Mouse (Mus musculus) megakaryocyte, embryonic 14.5 days (primary cell): ENCODE results near the gene Frmpd1. TPM values are rescaled to one million over a fixed set of nuclear protein-coding genes. Genes with fewer than 3 reads are reported as not detected.
A peak's percentile ranks its signal among the peaks of the same experiment; 100 is the strongest.

ENCODE experiments used
- H3K27me3 ChIP-seq: replicated peaks from 2 replicates; pipeline ENCODE3; 2012; ENCODE audit warnings: inconsistent platforms
- H3K36me3 ChIP-seq: replicated peaks from 2 replicates; pipeline ENCODE3; 2012; ENCODE audit warnings: low read length, inconsistent platforms, mixed read lengths
- H3K4me1 ChIP-seq: 2 replicates; pipeline ENCODE4 v1.6.1; 2012; ENCODE audit warnings: inconsistent platforms
- H3K4me3 ChIP-seq: replicated peaks from 2 replicates; pipeline ENCODE3; 2012; ENCODE audit warnings: moderate library complexity, mild to moderate bottlenecking, inconsistent platforms
- H3K9me3 ChIP-seq: 2 replicates; pipeline ENCODE4 v1.6.1; 2012; ENCODE audit warnings: inconsistent platforms
- FLI1 ChIP-seq: IDR thresholded peaks from 2 replicates; pipeline ENCODE4 v1.6.1; 2012; ENCODE audit warnings: low read length, inconsistent platforms, mixed read lengths
- GATA1 ChIP-seq: IDR thresholded peaks from 3 replicates; pipeline ENCODE4 v1.6.1; 2012; ENCODE audit warnings: mixed read lengths, low read length, inconsistent platforms, borderline replicate concordance
- polyA plus RNA-seq: library from polyadenylated mRNA; stranded (reverse); fragments of >175 nt; gene quantifications from 2 replicates; pipeline ENCODE4 v1.2.3, GENCODE M21; 2012; ENCODE audit warnings: low replicate concordance; ENCODE audit not compliant: insufficient read depth

Frmpd1 gene
- polyA plus RNA-seq, 1 experiment = 0.08 TPM

- TF ChIP-seq GATA1 (no peak), FLI1 (no peak)
- Histone ChIP-seq H3K9me3 (no peaks in the 10 kb centered on the region), H3K36me3 (no peaks in the 10 kb centered on the region), H3K4me3 (no peak overlapping the region), H3K4me1 (no peaks in the 10 kb centered on the region), H3K27me3 (peaks cover 32% of the 10 kb centered on the region)
Observed at GRCm38 (mm10) chr4:45261551-45261950, 76.9 kb downstream of the Frmpd1 start.

- no peak for TF ChIP-seq GATA1
- TF ChIP-seq FLI1 = no peak
- Histone ChIP-seq H3K4me1 (peaks cover 7% of the 10 kb centered on the region; the same call in 1 of the 2 replicates), H3K27me3 (peaks cover 29% of the 10 kb centered on the region), H3K9me3 (no peaks in the 10 kb centered on the region), H3K4me3 (no peak overlapping the region), H3K36me3 (no peaks in the 10 kb centered on the region)
Observed at GRCm38 (mm10) chr4:45267883-45268282, 83.2 kb downstream of the Frmpd1 start.

GRCm38 (mm10) chr4:45271041-45271452 is 86.4 kb downstream of the Frmpd1 start:
- no peaks in the 10 kb centered on the region for H3K36me3 ChIP-seq
- H3K4me3 ChIP-seq = no peak overlapping the region
- peaks cover 35% of the 10 kb centered on the region for H3K27me3 ChIP-seq
- peaks cover 7% of the 10 kb centered on the region; the same call in 1 of the 2 replicates for H3K4me1 ChIP-seq
- no peaks in the 10 kb centered on the region for H3K9me3 ChIP-seq
- TF ChIP-seq GATA1 (no peak), FLI1 (no peak)

DNA sequence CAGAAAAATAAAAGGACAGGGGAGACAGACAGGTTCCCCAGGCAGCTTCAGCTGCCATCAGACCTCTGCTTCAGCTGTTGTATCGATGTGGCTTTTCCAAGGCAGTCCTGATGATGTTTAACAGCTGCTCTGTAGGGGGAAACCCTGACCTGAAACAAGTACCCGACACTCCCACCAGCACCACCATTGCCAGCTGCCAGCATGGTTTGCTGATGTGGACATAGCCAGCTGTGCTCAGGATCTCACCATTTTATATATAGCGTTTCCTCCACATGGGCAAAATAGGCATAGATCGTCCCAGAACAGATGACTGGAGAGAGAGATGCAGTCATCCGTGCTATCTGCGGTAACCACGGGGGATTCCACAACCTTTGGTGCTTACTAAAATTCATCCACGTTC is 91.1 kb downstream of the Frmpd1 start:
- Histone ChIP-seq H3K36me3 (no peaks in the 10 kb centered on the region), H3K4me1 (peaks cover 5% of the 10 kb centered on the region; the same call in 1 of the 2 replicates), H3K9me3 (no peaks in the 10 kb centered on the region), H3K4me3 (no peak overlapping the region), H3K27me3 (peaks cover 31% of the 10 kb centered on the region)
- TF ChIP-seq GATA1 (no peak), FLI1 (no peak)

- peaks cover 26% of the 10 kb centered on the region for H3K27me3 ChIP-seq
- H3K4me1 ChIP-seq = peaks cover 5% of the 10 kb centered on the region; the same call in 1 of the 2 replicates
- no peaks in the 10 kb centered on the region for H3K9me3 ChIP-seq
- TF ChIP-seq FLI1 (no peak), GATA1 (no peak)
- no peak overlapping the region for H3K4me3 ChIP-seq
- no peaks in the 10 kb centered on the region for H3K36me3 ChIP-seq
Observed at GRCm38 (mm10) chr4:45279292-45279691, 94.6 kb downstream of the Frmpd1 start.

- Histone ChIP-seq H3K36me3 (no peaks in the 10 kb centered on the region), H3K27me3 (peaks cover 30% of the 10 kb centered on the region), H3K9me3 (no peaks in the 10 kb centered on the region), H3K4me3 (no peak overlapping the region), H3K4me1 (peaks cover 5% of the 10 kb centered on the region; the same call in 1 of the 2 replicates)
- no peak for TF ChIP-seq FLI1
- TF ChIP-seq GATA1 = no peak
Observed at GRCm38 (mm10) chr4:45279981-45280548, 95.4 kb downstream of the Frmpd1 start.

DNA sequence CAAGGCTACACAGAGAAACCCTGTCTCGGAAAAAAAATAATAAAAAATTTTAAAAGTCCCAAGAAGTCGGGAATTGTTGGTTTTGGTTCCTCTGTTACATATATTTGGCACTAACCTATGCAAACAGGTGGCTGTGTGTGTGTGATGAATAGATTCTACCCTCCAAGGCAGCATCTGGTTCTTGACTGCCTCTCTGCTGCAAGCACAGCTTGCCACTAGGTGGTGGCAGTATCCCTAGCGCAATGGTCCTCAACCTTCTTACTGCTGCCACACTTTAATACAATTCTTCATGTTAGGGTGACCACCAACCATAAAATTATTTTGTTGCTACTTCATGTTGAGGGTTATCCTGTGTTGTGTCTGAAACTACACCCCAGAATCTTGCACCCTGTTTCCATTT is 101.6 kb downstream of the Frmpd1 start:
- no peak overlapping the region for H3K4me3 ChIP-seq
- H3K27me3 ChIP-seq = peaks cover 23% of the 10 kb centered on the region
- no peaks in the 10 kb centered on the region for H3K4me1 ChIP-seq
- TF ChIP-seq GATA1 (no peak), FLI1 (no peak)
- H3K36me3 ChIP-seq = no peaks in the 10 kb centered on the region
- no peaks in the 10 kb centered on the region for H3K9me3 ChIP-seq

GRCm38 (mm10) chr4:45287906-45288305 is 103.2 kb downstream of the Frmpd1 start:
- Histone ChIP-seq H3K4me3 (no peak overlapping the region), H3K4me1 (no peaks in the 10 kb centered on the region), H3K27me3 (peaks cover 23% of the 10 kb centered on the region), H3K36me3 (no peaks in the 10 kb centered on the region), H3K9me3 (no peaks in the 10 kb centered on the region)
- TF ChIP-seq FLI1 (no peak), GATA1 (no peak)

GRCm38 (mm10) chr4:45296662-45297564 is 112.2 kb downstream of the Frmpd1 start, which contains the start of gene Trmt10b:
TSS of gene Trmt10b (plus strand) at chr4:45297127.
- Histone ChIP-seq H3K36me3 (peaks cover 15% of the 10 kb centered on the region), H3K9me3 (no peaks in the 10 kb centered on the region), H3K4me1 (peaks cover 15% of the 10 kb centered on the region), H3K27me3 (no peaks in the 10 kb centered on the region), H3K4me3 (peak within 1 kb of the TSS; percentile 98)
- no peak for TF ChIP-seq GATA1
- peak; percentile 57; the same call in 1 of the 2 replicates for TF ChIP-seq FLI1

DNA sequence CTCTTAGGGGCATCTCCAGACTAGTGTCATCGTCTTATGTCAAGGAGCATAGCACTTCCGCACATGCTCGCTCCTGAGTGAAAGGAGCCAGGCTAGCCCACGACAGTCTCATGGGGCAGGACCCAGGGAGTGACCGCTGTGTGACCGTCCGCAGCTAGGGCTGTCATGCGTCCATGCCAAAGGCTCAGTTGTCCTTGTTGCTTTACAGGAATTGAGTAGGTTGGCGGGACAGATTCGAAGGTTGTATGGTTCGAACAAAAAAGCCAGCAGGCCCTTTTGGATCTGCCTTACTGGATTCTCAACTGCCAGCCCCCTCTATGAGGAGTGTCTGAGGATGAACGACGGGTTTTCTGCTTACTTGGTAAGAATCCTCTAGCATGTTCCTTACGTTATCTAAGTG is 120.9 kb downstream of the Frmpd1 start:
- peaks cover 76% of the 10 kb centered on the region for H3K36me3 ChIP-seq
- H3K27me3 ChIP-seq = no peaks in the 10 kb centered on the region
- no peak overlapping the region for H3K4me3 ChIP-seq
- TF ChIP-seq GATA1 (no peak), FLI1 (no peak)
- peaks cover 6% of the 10 kb centered on the region; the same call in 1 of the 2 replicates for H3K9me3 ChIP-seq
- H3K4me1 ChIP-seq = peaks cover 8% of the 10 kb centered on the region
